Mouse (Mus musculus) cerebellum, adult 2 months (tissue): Measurements from ENCODE around the gene Pdzd3.

Source experiments
- CTCF ChIP-seq: fragments of 200-500 bp; IDR thresholded peaks from 2 replicates; pipeline ENCODE4 v1.5.1; 2011; ENCODE audit warnings: low read depth, mild to moderate bottlenecking, control low read depth, low read length, moderate library complexity, borderline replicate concordance; ENCODE audit not compliant: insufficient read depth
- POLR2A ChIP-seq: fragments of 200-500 bp; IDR thresholded peaks from 2 replicates; pipeline ENCODE4 v1.6.1; 2011; ENCODE audit warnings: low read length, control low read depth, borderline replicate concordance; ENCODE audit not compliant: insufficient read depth

GRCm38 (mm10) chr9:44269077-44269476, 17.8 kb upstream of the Pdzd3 start:
- peak; percentile 45 for TF ChIP-seq CTCF
- TF ChIP-seq POLR2A, result no peak
